Mouse (Mus musculus) CH12.LX (cell line): ENCODE measurements around the gene Noxo1.

Experiments
- CHD2 ChIP-seq: IDR thresholded peaks from 2 replicates; pipeline ENCODE4 v1.6.1; 2011; ENCODE audit warnings: low read length, improper control_type of control experiment
- CTCF ChIP-seq, 2 experiments: IDR thresholded peaks in 1 of 2; conservative IDR thresholded peaks in 1 of 2; 2 replicates each; pipeline ENCODE4 v1.5.1; 2011 to 2012; ENCODE audit warnings: low read depth in 2 of 2, low read length in 2 of 2, improper control_type of control experiment in 1 of 2, inconsistent platforms in 1 of 2, mild to moderate bottlenecking in 1 of 2, moderate library complexity in 1 of 2
- POLR2A ChIP-seq: IDR thresholded peaks from 2 replicates; pipeline ENCODE4 v1.6.1; 2011; ENCODE audit warnings: low read depth, mild to moderate bottlenecking, improper control_type of control experiment, low read length
- POLR2AphosphoS2 ChIP-seq: IDR thresholded peaks from 2 replicates; pipeline ENCODE4 v1.6.1; 2011; ENCODE audit warnings: low read depth, low read length, improper control_type of control experiment

DNA sequence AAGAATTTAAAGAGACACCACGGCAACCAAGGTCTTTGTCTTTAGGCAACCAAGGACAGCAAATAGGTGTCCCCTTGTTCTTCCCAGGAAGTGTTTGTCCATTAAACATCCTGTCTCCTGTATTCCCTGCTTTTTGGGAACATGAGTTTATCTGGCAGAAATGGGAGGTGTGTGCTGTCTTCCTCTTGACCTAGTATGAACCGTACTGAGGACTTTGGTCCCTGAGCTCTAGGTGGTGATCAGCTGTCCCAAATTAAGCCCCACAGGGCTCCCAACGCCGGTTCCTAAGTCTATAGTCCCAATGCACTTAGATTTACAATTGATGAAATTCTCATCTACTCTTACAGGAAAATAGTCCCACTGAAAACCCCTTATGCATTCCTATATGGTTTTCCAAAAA is 45.3 kb upstream of the Noxo1 start:
- TF ChIP-seq CTCF (conservative IDR thresholded peaks at IDR 0.05 in 1 of 2, IDR thresholded peaks at IDR 0.05 in 1 of 2; ENCODE audit: low read depth in 2 of 2, low read length in 2 of 2) (no peak), POLR2A (no peak), POLR2AphosphoS2 (no peak), CHD2 (no peak)
